Mouse (Mus musculus) small intestine, adult 2 months (tissue): Measurements from ENCODE around the gene Tmem223. TPM values are rescaled to one million over a fixed set of nuclear protein-coding genes. Genes with fewer than 3 reads are reported as not detected.

Source experiments
- H3K27ac ChIP-seq: fragments of 200-500 bp; 2 replicates; pipeline ENCODE4 v1.5.1; 2012; ENCODE audit warnings: low read depth, low read length, control low read depth, inconsistent platforms; ENCODE audit not compliant: insufficient read depth
- H3K27me3 ChIP-seq: fragments of 200-500 bp; 2 replicates; pipeline ENCODE4 v1.6.1; 2012; ENCODE audit warnings: mild to moderate bottlenecking, moderate library complexity, low read length, inconsistent platforms; ENCODE audit not compliant: control insufficient read depth, insufficient read depth
- H3K36me3 ChIP-seq: fragments of 200-500 bp; 2 replicates; pipeline ENCODE4 v1.6.1; 2012; ENCODE audit warnings: mild to moderate bottlenecking, low read length, control low read depth, inconsistent platforms; ENCODE audit not compliant: control insufficient read depth, insufficient read depth
- H3K4me1 ChIP-seq: fragments of 200-500 bp; 2 replicates; pipeline ENCODE4 v1.6.1; 2012; ENCODE audit warnings: low read length, inconsistent platforms, mixed read lengths; ENCODE audit not compliant: control insufficient read depth, insufficient read depth, insufficient read length
- H3K4me3 ChIP-seq: fragments of 200-500 bp; 2 replicates; pipeline ENCODE4 v1.5.1; 2012; ENCODE audit warnings: low read depth, mild to moderate bottlenecking, control low read depth, inconsistent platforms, low read length, moderate library complexity
- CTCF ChIP-seq: fragments of 200-500 bp; IDR thresholded peaks from 2 replicates; pipeline ENCODE4 v1.5.1; 2012; ENCODE audit warnings: low read depth, mild to moderate bottlenecking, control low read depth, inconsistent platforms, low read length, moderate library complexity, mixed read lengths; ENCODE audit not compliant: insufficient replicate concordance, insufficient read length; ENCODE audit errors: extremely low read depth
- POLR2A ChIP-seq: fragments of 200-500 bp; IDR thresholded peaks from 2 replicates; pipeline ENCODE4 v1.6.1; 2012; ENCODE audit warnings: low read depth, mild to moderate bottlenecking, control low read depth, inconsistent platforms, low read length, moderate library complexity
- WGBS: fragments of 180-500 bp; shearing (Covaris S2); methylation state at CpG from one replicate; pipeline ENCODE4 v1.1.7; 2018; 5-methylcytosine and 5-hydroxymethylcytosine counted together
- polyA plus RNA-seq: library from polyadenylated mRNA; depleted of rRNA; stranded (reverse); fragments of >200 nt; gene quantifications from 2 replicates; pipeline ENCODE4 v1.2.3, GENCODE M21; 2012

Gene Tmem223
- polyA plus RNA-seq, 1 experiment, result 142 TPM

GRCm38 (mm10) chr19:8745382-8745781, 25.4 kb upstream of the Tmem223 start:
- no peak overlapping the region for H3K4me3 ChIP-seq
- WGBS, result 92% methylated on average over 1 of the region's 1 CpGs
- H3K27ac ChIP-seq, result no peak overlapping the region
- H3K4me1 ChIP-seq, result peaks cover 5% of the 10 kb centered on the region
- no peak for TF ChIP-seq POLR2A
- TF ChIP-seq CTCF, result no peak
- no peaks in the 10 kb centered on the region for H3K27me3 ChIP-seq
- peaks cover 56% of the 10 kb centered on the region for H3K36me3 ChIP-seq

- Histone ChIP-seq H3K36me3 (peaks cover 70% of the 10 kb centered on the region), H3K4me1 (peaks cover 3% of the 10 kb centered on the region), H3K27me3 (no peaks in the 10 kb centered on the region), H3K27ac (no peak overlapping the region), H3K4me3 (no peak overlapping the region)
- 73% methylated on average over 2 of the region's 2 CpGs for WGBS
- TF ChIP-seq CTCF (peak; percentile 16; the same call in 1 of the 2 replicates), POLR2A (no peak)
These were observed 23.4 kb upstream of the Tmem223 start for GRCm38 (mm10) chr19:8747368-8747767.

DNA sequence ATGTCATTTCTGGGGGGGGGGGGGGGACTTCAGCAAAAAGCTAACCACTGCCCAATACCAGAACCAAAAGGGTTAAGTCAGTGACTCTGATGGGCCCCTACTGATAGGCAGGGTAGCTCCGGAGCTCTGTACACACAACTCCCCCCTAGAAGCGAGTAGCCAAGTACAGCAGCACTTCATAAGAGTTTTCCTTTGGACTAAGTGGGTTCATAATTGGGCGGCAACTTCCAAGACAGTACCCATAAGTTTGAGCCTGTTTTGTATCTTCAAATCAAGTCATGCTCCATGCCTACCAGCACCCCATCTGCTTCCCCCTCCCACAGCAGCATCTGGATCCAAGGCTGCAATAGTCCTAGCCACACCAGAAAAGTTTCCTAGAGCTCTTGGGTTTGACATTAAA, 15.1 kb upstream of the Tmem223 start:
- 63% methylated on average over 3 of the region's 3 CpGs for WGBS
- H3K4me3 ChIP-seq, result no peak overlapping the region
- TF ChIP-seq POLR2A, result no peak
- no peak for TF ChIP-seq CTCF
- no peak overlapping the region for H3K27ac ChIP-seq
- peaks cover 28% of the 10 kb centered on the region for H3K36me3 ChIP-seq
- H3K27me3 ChIP-seq, result no peaks in the 10 kb centered on the region
- no peaks in the 10 kb centered on the region for H3K4me1 ChIP-seq

- H3K4me1 ChIP-seq, result no peaks in the 10 kb centered on the region
- no peaks in the 10 kb centered on the region for H3K27me3 ChIP-seq
- peak within 1 kb of the TSS; percentile 68 for H3K27ac ChIP-seq
- TF ChIP-seq CTCF (no peak), POLR2A (peak; percentile 96)
- under 1% methylated on average over 75 of the region's 75 CpGs for WGBS
- H3K4me3 ChIP-seq, result peak within 1 kb of the TSS; percentile 71
- H3K36me3 ChIP-seq, result peaks cover 20% of the 10 kb centered on the region
These were observed 14.0 kb upstream of the Tmem223 start, which contains the start of gene Nxf1 for GRCm38 (mm10) chr19:8756635-8757387. Gene Nxf1 (plus strand): TSS chr19:8757073.

GRCm38 (mm10) chr19:8757471-8757998, 13.3 kb upstream of the Tmem223 start:
- WGBS, result 1% methylated on average over 14 of the region's 14 CpGs
- H3K4me3 ChIP-seq, result peak overlapping the region; percentile 71
- no peaks in the 10 kb centered on the region for H3K4me1 ChIP-seq
- no peaks in the 10 kb centered on the region for H3K27me3 ChIP-seq
- H3K27ac ChIP-seq, result peak overlapping the region; percentile 34
- peaks cover 19% of the 10 kb centered on the region for H3K36me3 ChIP-seq
- TF ChIP-seq CTCF (no peak), POLR2A (no peak)

DNA sequence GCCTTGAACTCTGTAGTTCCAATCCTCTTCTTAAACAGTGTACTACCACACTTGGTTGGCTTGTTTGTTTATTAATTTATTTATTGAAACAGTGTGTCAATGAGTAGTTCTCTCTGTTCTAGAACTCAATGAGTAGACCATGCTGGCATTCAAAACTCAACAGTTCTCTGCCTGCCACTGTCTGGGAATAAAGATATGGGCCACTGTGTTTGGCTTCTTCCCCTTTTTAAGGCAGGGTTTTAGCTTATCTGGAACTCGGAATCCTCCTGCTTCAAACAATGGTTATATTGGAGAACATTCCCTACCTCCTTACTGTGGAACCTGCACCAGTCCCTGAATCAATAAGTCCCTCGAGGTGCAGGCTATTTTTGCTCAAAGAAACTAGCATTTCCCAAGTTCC, 11.9 kb upstream of the Tmem223 start:
- Histone ChIP-seq H3K27ac (no peak overlapping the region), H3K27me3 (no peaks in the 10 kb centered on the region), H3K36me3 (peaks cover 23% of the 10 kb centered on the region), H3K4me1 (no peaks in the 10 kb centered on the region), H3K4me3 (no peak overlapping the region)
- TF ChIP-seq POLR2A, result no peak
- TF ChIP-seq CTCF, result no peak
- 60% methylated on average over 2 of the region's 2 CpGs for WGBS

GRCm38 (mm10) chr19:8760757-8761156, 10.0 kb upstream of the Tmem223 start:
- Histone ChIP-seq H3K36me3 (peaks cover 32% of the 10 kb centered on the region), H3K27ac (no peak overlapping the region), H3K4me1 (no peaks in the 10 kb centered on the region), H3K4me3 (no peak overlapping the region), H3K27me3 (no peaks in the 10 kb centered on the region)
- WGBS, result 92% methylated on average over 2 of the region's 2 CpGs
- TF ChIP-seq POLR2A, result no peak
- no peak for TF ChIP-seq CTCF
